Mouse (Mus musculus) cerebellum, adult (tissue): Measurements from ENCODE around the gene Cypt12.

Experiments used
- ATAC-seq: cut with Nextera tagmentation; 2 replicates; pipeline ENCODE4 v1.9.2; 2017; ENCODE audit warnings: mild to moderate bottlenecking, moderate library complexity, mixed read lengths; ENCODE audit not compliant: insufficient number of reproducible peaks, low FRiP score, low TSS enrichment

Cypt12 gene

GRCm38 (mm10) chr3:17948299-17948698, at the start of gene Cypt12:
Cypt12 (plus strand) TSS chr3:17948410.
- no peak for ATAC-seq

- no peak for ATAC-seq
Observed at GRCm38 (mm10) chr3:17913796-17914195, 34.4 kb upstream of the Cypt12 start.

GRCm38 (mm10) chr3:17940206-17940605, 8.0 kb upstream of the Cypt12 start:
- ATAC-seq = no peak
